Mouse (Mus musculus): Measurements from ENCODE around the gene Rfx2. TPM values are rescaled to one million over a fixed set of nuclear protein-coding genes. Genes with fewer than 3 reads are reported as not detected.
A peak's percentile ranks its signal among the peaks of the same experiment; 100 is the strongest.

Gene Rfx2
- total RNA-seq, 1 experiment from 2014 or later = 11.1 TPM

- ATAC-seq (ENCODE audit: extremely low read depth, insufficient number of reproducible peaks, low FRiP score, poor library complexity, severe bottlenecking) = no peak
Observed at GRCm38 (mm10) chr17:56840524-56840923, 9.7 kb upstream of the Rfx2 start.

- 0 out of 2 replicates have a peak, but pooled peaks have one; percentile 18 for ATAC-seq (ENCODE audit: extremely low read depth, insufficient number of reproducible peaks, low FRiP score, poor library complexity, severe bottlenecking)
Observed at GRCm38 (mm10) chr17:56836336-56836735, 5.5 kb upstream of the Rfx2 start.

- ATAC-seq (ENCODE audit: extremely low read depth, insufficient number of reproducible peaks, low FRiP score, poor library complexity, severe bottlenecking) = no peak
Observed at GRCm38 (mm10) chr17:56833381-56833780, 2.6 kb upstream of the Rfx2 start.

- no peak for ATAC-seq (ENCODE audit: extremely low read depth, insufficient number of reproducible peaks, low FRiP score, poor library complexity, severe bottlenecking)
Observed at GRCm38 (mm10) chr17:56832918-56833317, 2.1 kb upstream of the Rfx2 start.

GRCm38 (mm10) chr17:56831111-56831816 is 451 bp upstream of the Rfx2 start:
- peak; percentile 97 for ATAC-seq (ENCODE audit: extremely low read depth, insufficient number of reproducible peaks, low FRiP score, poor library complexity, severe bottlenecking)

- ATAC-seq (ENCODE audit: extremely low read depth, insufficient number of reproducible peaks, low FRiP score, poor library complexity, severe bottlenecking) = no peak
Observed at GRCm38 (mm10) chr17:56829795-56830194, 1.0 kb downstream of the Rfx2 start.

GRCm38 (mm10) chr17:56829171-56829570 is 1.6 kb downstream of the Rfx2 start:
- no peak for ATAC-seq (ENCODE audit: extremely low read depth, insufficient number of reproducible peaks, low FRiP score, poor library complexity, severe bottlenecking)

GRCm38 (mm10) chr17:56826718-56827117 is 4.1 kb downstream of the Rfx2 start:
- no peak for ATAC-seq (ENCODE audit: extremely low read depth, insufficient number of reproducible peaks, low FRiP score, poor library complexity, severe bottlenecking)

GRCm38 (mm10) chr17:56823352-56823751 is 7.5 kb downstream of the Rfx2 start:
- no peak for ATAC-seq (ENCODE audit: extremely low read depth, insufficient number of reproducible peaks, low FRiP score, poor library complexity, severe bottlenecking)

GRCm38 (mm10) chr17:56822380-56822779 is 8.4 kb downstream of the Rfx2 start:
- ATAC-seq (ENCODE audit: extremely low read depth, insufficient number of reproducible peaks, low FRiP score, poor library complexity, severe bottlenecking) = no peak

- peak; percentile 66 for ATAC-seq (ENCODE audit: extremely low read depth, insufficient number of reproducible peaks, low FRiP score, poor library complexity, severe bottlenecking)
Observed at GRCm38 (mm10) chr17:56819694-56820111, 11.1 kb downstream of the Rfx2 start.

- ATAC-seq (ENCODE audit: extremely low read depth, insufficient number of reproducible peaks, low FRiP score, poor library complexity, severe bottlenecking) = no peak
Observed at GRCm38 (mm10) chr17:56819032-56819545, 11.7 kb downstream of the Rfx2 start.

GRCm38 (mm10) chr17:56818067-56818636 is 12.7 kb downstream of the Rfx2 start:
- ATAC-seq (ENCODE audit: extremely low read depth, insufficient number of reproducible peaks, low FRiP score, poor library complexity, severe bottlenecking) = no peak

GRCm38 (mm10) chr17:56815057-56815345 is 15.8 kb downstream of the Rfx2 start:
- ATAC-seq (ENCODE audit: extremely low read depth, insufficient number of reproducible peaks, low FRiP score, poor library complexity, severe bottlenecking) = no peak

GRCm38 (mm10) chr17:56814316-56815056 is 16.3 kb downstream of the Rfx2 start:
- no peak; the same call in 1 of the 2 replicates for ATAC-seq (ENCODE audit: extremely low read depth, insufficient number of reproducible peaks, low FRiP score, poor library complexity, severe bottlenecking)

GRCm38 (mm10) chr17:56810245-56810644 is 20.6 kb downstream of the Rfx2 start:
- ATAC-seq (ENCODE audit: extremely low read depth, insufficient number of reproducible peaks, low FRiP score, poor library complexity, severe bottlenecking) = no peak

GRCm38 (mm10) chr17:56808518-56808917 is 22.3 kb downstream of the Rfx2 start:
- ATAC-seq (ENCODE audit: extremely low read depth, insufficient number of reproducible peaks, low FRiP score, poor library complexity, severe bottlenecking) = peak; percentile 47; the same call in 1 of the 2 replicates

- no peak for ATAC-seq (ENCODE audit: extremely low read depth, insufficient number of reproducible peaks, low FRiP score, poor library complexity, severe bottlenecking)
Observed at GRCm38 (mm10) chr17:56805784-56806183, 25.0 kb downstream of the Rfx2 start.

GRCm38 (mm10) chr17:56804952-56805351 is 25.9 kb downstream of the Rfx2 start:
- no peak for ATAC-seq (ENCODE audit: extremely low read depth, insufficient number of reproducible peaks, low FRiP score, poor library complexity, severe bottlenecking)

- no peak for ATAC-seq (ENCODE audit: extremely low read depth, insufficient number of reproducible peaks, low FRiP score, poor library complexity, severe bottlenecking)
Observed at GRCm38 (mm10) chr17:56802065-56802464, 28.7 kb downstream of the Rfx2 start.

Measured in neutrophil, adult 5-6 weeks (primary cell).